Mouse (Mus musculus) stomach, postnatal 0 days (tissue): ENCODE results near the gene Ptpro.

ENCODE experiments used
- CTCF ChIP-seq: IDR thresholded peaks from 2 replicates; pipeline ENCODE4 v1.5.1; 2016; ENCODE audit warnings: antibody characterized with exemption, low read depth, mild to moderate bottlenecking, moderate library complexity
- EP300 ChIP-seq: optimal IDR thresholded peaks from 2 replicates; pipeline ENCODE3; 2016; ENCODE audit warnings: antibody characterized with exemption

DNA sequence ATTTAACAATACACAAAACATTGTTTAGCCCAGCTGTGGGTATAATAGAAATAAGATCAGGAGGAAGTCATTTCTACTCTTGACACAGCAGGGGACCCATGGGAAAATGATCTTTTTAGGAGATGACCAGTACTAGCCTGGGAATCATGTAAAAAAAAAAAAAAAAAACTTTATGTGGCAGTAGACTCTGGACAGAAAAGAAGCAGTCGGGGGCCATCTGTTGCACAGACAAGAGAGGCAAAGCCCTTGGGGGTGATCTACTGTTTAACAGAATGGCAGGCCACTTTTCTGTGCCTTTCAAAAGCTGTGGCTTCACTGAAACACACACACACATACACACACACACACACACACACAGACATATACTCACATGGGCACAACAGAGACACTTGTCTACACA, 242.7 kb downstream of the Ptpro start:
- TF ChIP-seq CTCF (no peak), EP300 (no peak)
